Mouse (Mus musculus): Measurements from ENCODE around the gene Cx3cr1.

- TF ChIP-seq CTCF (IDR thresholded peaks at IDR 0.05; ENCODE audit: low read depth, low read length) (no peak), POLR2A (IDR thresholded peaks at IDR 0.05; ENCODE audit: borderline replicate concordance, low read depth, low read length) (no peak)
Measured at GRCm38 (mm10) chr9:120030421-120030820, 39.3 kb downstream of the Cx3cr1 start.

Data from bone marrow macrophage, adult 2 months (primary cell).